Mouse (Mus musculus) heart, embryonic 10.5 days (tissue): Measurements from ENCODE around the gene Ptpn9. TPM values are rescaled to one million over a fixed set of nuclear protein-coding genes. Genes with fewer than 3 reads are reported as not detected.
"Not testable (repeated sequence)": the region's sequence is repeated elsewhere in the genome, so short reads cannot be mapped to it uniquely, and the experiment has no call there.

ENCODE experiments used
- DNase-seq: peaks from one replicate; pipeline ENCODE4 v3.0.0-alpha.2; 2017; ENCODE audit warnings: low spot score
- H3K27ac ChIP-seq: fragments of 300-500 bp; sonication (generic); 2 replicates; pipeline ENCODE4 v1.5.1; 2016; ENCODE audit warnings: mild to moderate bottlenecking
- H3K27me3 ChIP-seq: fragments of 300-500 bp; sonication (generic); 2 replicates; pipeline ENCODE4 v1.6.1; 2016; ENCODE audit warnings: mild to moderate bottlenecking; ENCODE audit not compliant: poor library complexity, insufficient read depth, severe bottlenecking
- H3K36me3 ChIP-seq: fragments of 300-500 bp; sonication (generic); 2 replicates; pipeline ENCODE4 v1.6.1; 2016; ENCODE audit warnings: mild to moderate bottlenecking, moderate library complexity
- H3K4me1 ChIP-seq: fragments of 300-500 bp; sonication (generic); 2 replicates; pipeline ENCODE4 v1.6.1; 2016; ENCODE audit warnings: mild to moderate bottlenecking
- H3K4me3 ChIP-seq: fragments of 300-500 bp; sonication (generic); 2 replicates; pipeline ENCODE4 v1.5.1; 2016; ENCODE audit warnings: mild to moderate bottlenecking, moderate library complexity
- H3K9me3 ChIP-seq: fragments of 300-500 bp; sonication (generic); 2 replicates; pipeline ENCODE4 v1.6.1; 2016; ENCODE audit warnings: mild to moderate bottlenecking, moderate library complexity
- WGBS: fragments of 180-500 bp; shearing (Covaris S2); methylation state at CpG from one replicate; pipeline ENCODE4 v1.1.7; 2016; 5-methylcytosine and 5-hydroxymethylcytosine counted together
- polyA plus RNA-seq: library from polyadenylated mRNA; unstranded; fragments of >200 nt; fragmentation: Nextera tagmentation; extraction: Ambion mirVana; gene quantifications from 2 replicates; pipeline ENCODE4 v1.2.1, GENCODE M21; 2016

The Ptpn9 gene
- polyA plus RNA-seq, 1 experiment from 2014 or later: 23.4 TPM

DNA sequence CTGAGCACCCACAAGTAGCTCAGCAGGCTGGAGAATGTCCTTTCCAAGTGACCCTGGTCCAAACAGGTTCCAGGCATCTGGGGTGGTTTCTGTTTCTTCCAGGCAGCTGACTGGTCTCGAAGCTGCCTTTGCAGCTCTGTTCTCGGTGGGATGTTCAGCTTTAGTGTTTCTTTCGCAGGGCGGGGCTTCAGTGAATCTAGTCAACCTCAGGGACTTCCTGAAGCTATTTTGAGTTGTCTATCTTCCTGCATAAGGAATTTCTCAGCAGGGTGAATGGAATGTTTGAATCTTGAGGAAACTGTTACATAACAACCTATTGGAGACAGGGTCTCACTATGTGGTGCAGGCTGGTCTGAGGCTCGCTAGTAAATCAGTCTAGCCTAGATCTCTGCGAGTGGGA, 14.5 kb upstream of the Ptpn9 start:
- peaks cover 30% of the 10 kb centered on the region for H3K36me3 ChIP-seq
- no peaks in the 10 kb centered on the region for H3K4me1 ChIP-seq
- no peaks in the 10 kb centered on the region; the same call in 1 of the 2 replicates for H3K9me3 ChIP-seq
- DNase-seq: no peak
- H3K27me3 ChIP-seq: no peaks in the 10 kb centered on the region
- 82% methylated on average over 6 of the region's 6 CpGs for WGBS
- no peak overlapping the region for H3K4me3 ChIP-seq
- no peak overlapping the region for H3K27ac ChIP-seq

DNA sequence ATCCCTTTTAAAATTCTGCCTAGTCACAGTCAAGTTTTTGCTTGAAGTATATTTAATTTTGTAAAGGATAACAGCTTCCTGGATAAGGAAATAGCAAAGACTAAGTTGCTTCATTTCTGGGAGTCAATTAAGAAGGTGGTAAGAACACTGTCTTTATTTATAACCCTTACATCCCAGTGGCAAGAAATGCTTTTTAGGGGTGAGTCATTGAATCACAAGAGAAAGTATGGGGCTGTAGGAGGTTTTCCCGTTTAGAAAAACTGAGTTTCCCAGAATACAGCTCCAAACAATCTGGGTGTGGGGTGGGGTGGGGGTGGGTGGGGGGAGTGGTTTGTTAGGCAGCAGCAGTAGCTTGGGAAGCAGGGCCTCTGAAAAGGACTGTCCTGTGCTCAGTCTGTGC, 13.2 kb upstream of the Ptpn9 start:
- Histone ChIP-seq H3K36me3 (peaks cover 30% of the 10 kb centered on the region), H3K27me3 (no peaks in the 10 kb centered on the region), H3K9me3 (no peaks in the 10 kb centered on the region; the same call in 1 of the 2 replicates), H3K4me1 (no peaks in the 10 kb centered on the region), H3K27ac (no peak overlapping the region), H3K4me3 (no peak overlapping the region)
- WGBS: 56% methylated on average over 1 of the region's 1 CpGs
- no peak for DNase-seq

DNA sequence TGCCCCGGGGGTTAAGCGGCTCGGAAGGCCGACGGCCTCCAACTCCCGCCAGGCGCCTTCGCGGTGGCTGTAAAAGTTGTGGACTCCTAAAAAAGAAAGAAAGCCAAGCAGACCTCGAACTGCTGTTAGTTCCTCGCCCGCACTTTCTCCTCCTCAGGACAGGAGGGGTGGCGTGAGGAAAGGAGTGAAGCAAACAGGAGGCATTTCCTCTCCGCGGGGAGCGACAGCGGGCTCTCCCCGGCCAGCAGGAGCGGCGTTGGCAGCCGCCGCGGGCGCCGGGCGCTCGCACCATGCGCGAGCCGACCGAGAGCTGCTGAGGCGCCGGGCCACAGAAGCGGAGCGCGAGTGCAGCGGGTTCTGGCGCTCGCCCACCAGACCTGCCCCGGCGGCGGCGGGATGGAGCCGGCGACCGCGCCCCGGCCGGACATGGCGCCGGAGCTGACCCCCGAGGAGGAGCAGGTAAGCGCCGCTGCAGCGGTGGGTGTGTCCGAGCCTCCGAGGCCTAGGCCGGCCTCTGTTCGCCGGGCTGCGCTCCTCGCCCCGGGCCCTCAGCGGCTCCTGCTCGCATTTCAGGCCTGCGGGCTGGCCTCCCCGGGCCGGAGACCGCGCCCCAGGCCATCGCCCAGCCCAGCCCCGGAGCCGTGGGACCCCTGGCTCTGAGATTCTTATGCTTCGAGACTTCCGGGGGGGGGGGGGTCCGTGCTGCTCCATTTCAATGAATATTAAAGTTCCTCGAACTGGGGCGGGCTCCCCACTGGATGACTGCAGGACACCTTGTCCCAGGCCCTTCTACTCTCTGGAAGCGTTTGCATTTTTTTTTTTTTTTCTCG, 690 bp downstream of the Ptpn9 start:
- Histone ChIP-seq H3K27ac (peak overlapping the region; percentile 99), H3K4me1 (0 out of 2 replicates have a peak, but pooled peaks cover 14% of the 10 kb centered on the region), H3K4me3 (peak overlapping the region; percentile 95), H3K27me3 (no peaks in the 10 kb centered on the region), H3K9me3 (no peaks in the 10 kb centered on the region), H3K36me3 (0 out of 2 replicates have a peak, but pooled peaks cover 2% of the 10 kb centered on the region)
- peak; percentile 87 for DNase-seq
- WGBS: under 1% methylated on average over 80 of the region's 80 CpGs

DNA sequence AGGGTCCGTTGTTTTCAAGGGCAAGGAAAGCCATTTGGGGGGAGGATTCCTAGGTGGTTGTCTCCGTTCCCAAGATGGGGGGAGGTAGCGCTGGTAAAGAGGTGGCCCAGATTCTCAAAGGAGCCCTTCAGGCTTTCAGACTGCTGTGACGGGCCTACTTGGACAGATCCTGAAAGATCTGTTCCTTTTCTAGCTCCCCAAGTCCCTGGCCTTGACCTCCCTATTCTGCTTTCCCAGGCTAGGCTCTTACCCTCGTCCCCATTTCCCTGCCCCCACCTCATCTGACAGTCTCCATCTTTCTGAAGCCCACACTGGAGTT, 1.3 kb downstream of the Ptpn9 start:
- H3K27ac ChIP-seq: peak overlapping the region; percentile 99
- H3K4me3 ChIP-seq: peak overlapping the region; percentile 95
- H3K27me3 ChIP-seq: no peaks in the 10 kb centered on the region
- H3K9me3 ChIP-seq: no peaks in the 10 kb centered on the region
- 0 out of 2 replicates have a peak, but pooled peaks cover 14% of the 10 kb centered on the region for H3K4me1 ChIP-seq
- DNase-seq: peak; percentile 78
- 0 out of 2 replicates have a peak, but pooled peaks cover 2% of the 10 kb centered on the region for H3K36me3 ChIP-seq
- under 1% methylated on average over 5 of the region's 5 CpGs for WGBS

DNA sequence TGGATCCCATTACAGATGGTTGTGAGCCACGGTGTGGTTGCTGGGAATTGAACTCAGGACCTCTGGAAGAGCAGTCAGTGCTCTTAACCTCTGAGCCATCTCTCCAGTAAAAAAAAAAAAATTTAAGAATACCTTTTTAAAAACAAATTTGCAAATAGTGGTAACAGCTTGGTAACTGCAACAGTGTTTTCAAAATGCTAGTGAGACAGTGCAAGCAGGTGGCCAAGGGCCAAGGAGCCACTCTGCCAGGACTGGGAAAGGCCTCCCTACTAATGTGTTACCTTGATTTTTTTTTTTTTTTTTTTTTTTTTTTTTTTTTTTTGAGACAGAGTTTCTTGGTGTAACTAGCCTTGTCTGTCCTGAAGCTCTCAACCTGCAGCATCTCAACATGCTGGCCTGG, 2.5 kb downstream of the Ptpn9 start:
- H3K27me3 ChIP-seq, DNase-seq, H3K4me3 ChIP-seq, H3K36me3 ChIP-seq, H3K27ac ChIP-seq, H3K9me3 ChIP-seq: not testable (repeated sequence)
- 0 out of 2 replicates have a peak, but pooled peaks cover 14% of the 10 kb centered on the region for H3K4me1 ChIP-seq
- 88% methylated on average over 1 of the region's 1 CpGs for WGBS

DNA sequence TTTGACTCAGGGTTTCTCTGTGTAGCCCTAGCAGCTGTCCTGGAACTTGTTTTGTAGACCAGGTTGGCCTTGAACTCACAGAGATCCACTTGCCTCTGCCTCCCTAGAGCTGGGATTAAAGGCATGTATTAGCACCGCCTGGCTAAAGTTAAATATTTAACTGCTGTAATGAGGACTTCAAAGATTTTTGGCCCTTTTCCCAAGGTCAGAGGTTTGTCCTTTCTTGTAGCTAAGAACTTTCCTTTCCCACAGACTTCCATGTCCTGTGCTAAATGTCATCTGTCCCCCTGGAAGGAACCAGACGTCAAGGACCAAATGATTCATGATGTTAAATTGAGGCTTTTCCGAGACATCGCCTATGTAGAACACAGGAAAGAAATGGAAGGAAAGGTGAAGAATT, 8.3 kb downstream of the Ptpn9 start:
- no peak for DNase-seq
- 72% methylated on average over 4 of the region's 4 CpGs for WGBS
- H3K4me1 ChIP-seq: no peaks in the 10 kb centered on the region
- no peaks in the 10 kb centered on the region for H3K27me3 ChIP-seq
- no peak overlapping the region for H3K4me3 ChIP-seq
- H3K9me3 ChIP-seq: no peaks in the 10 kb centered on the region
- no peak overlapping the region for H3K27ac ChIP-seq
- peaks cover 24% of the 10 kb centered on the region for H3K36me3 ChIP-seq

DNA sequence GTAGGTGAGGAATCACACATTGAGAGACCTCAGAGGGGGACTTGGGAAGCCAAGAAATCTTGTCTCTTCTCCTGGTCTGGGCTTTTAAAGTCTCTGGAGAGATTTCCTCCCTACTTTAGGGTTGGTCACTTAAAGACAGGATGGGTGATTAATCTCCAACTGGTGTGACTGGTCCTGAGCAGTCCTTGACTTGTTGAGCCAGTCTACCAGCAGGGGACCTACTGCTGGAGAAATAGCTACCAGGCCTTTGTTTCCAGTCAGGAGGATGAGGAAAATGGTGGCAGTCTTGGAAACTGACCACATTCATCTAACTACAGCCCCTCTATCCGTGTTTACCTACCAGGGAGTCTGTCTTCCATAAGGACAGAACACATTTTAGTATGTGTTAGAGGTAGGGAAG, 17.7 kb downstream of the Ptpn9 start:
- Histone ChIP-seq H3K4me1 (no peaks in the 10 kb centered on the region), H3K4me3 (no peak overlapping the region), H3K27ac (no peak overlapping the region), H3K36me3 (peaks cover 37% of the 10 kb centered on the region), H3K27me3 (no peaks in the 10 kb centered on the region), H3K9me3 (no peaks in the 10 kb centered on the region)
- DNase-seq: no peak
- WGBS: 62% methylated on average over 1 of the region's 1 CpGs

DNA sequence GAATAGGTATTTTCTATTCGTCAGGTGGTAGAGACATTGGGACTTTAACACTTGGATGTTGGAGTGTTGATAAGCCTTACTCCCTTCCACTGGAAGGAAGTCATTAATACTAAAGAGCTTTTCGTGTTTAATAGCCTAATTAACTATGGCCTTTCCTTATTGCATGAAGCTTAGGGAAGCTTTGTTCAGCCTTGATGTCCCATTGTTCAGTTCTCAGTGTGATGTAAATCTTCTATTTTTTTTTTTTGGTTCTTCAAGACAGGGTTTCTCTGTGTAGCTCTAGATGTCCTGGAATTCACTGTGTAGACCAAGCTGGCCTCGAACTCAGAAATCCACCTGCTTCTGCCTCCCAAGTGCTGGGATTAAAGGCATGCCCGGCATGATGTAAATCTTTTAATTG, 18.2 kb downstream of the Ptpn9 start:
- no peak overlapping the region for H3K4me3 ChIP-seq
- H3K36me3 ChIP-seq: peaks cover 32% of the 10 kb centered on the region
- WGBS: 89% methylated on average over 4 of the region's 4 CpGs

DNA sequence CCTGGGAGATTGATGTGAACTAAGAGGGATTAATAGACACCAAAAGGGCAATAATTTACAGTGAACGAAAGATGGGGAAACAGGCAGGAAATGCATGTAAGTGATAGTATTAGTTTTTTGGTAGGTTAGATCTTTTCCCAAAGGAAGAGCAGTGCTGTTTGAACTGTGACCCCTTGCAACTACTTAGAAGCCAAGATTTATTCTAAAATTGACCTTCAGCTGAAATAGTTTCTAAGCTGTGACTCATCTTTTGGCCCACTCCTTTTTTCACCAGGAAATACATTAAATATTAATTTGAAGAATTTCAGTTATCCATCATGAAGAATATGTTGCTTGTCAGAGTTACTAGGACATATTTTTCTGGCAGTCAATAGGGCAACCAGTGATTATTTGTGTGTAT, 19.0 kb downstream of the Ptpn9 start:
- peaks cover 28% of the 10 kb centered on the region; the same call in 1 of the 2 replicates for H3K36me3 ChIP-seq
- 92% methylated on average over 1 of the region's 1 CpGs for WGBS
- H3K27ac ChIP-seq: no peak overlapping the region
- no peaks in the 10 kb centered on the region for H3K27me3 ChIP-seq
- DNase-seq: no peak
- no peaks in the 10 kb centered on the region for H3K9me3 ChIP-seq
- H3K4me1 ChIP-seq: no peaks in the 10 kb centered on the region
- no peak overlapping the region for H3K4me3 ChIP-seq

More for the DNA sequence above, 18.2 kb downstream of the Ptpn9 start:
- H3K4me1 ChIP-seq: no peaks in the 10 kb centered on the region
- DNase-seq: no peak
- H3K27ac ChIP-seq: no peak overlapping the region
- H3K27me3 ChIP-seq: no peaks in the 10 kb centered on the region
- no peaks in the 10 kb centered on the region for H3K9me3 ChIP-seq

DNA sequence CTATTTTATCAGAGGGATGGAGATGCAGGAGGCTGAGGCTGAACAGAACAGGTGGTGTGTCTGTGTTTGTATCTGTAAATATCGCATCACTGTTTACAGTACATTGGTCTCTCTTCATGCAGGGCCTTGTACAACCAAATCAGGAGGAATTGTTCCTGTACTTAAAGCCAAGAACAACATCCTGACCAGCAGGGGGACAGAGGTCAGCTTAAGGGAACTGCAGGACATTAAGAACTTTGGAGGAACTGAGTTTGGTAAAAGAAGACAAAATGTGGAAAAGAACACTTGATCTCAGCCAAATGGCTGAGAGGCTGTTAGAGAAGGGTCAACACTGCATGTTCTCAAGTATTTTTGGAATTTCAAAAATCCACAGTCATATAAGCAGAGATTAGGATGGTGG, 20.0 kb downstream of the Ptpn9 start:
- 90% methylated on average over 1 of the region's 1 CpGs for WGBS
- DNase-seq: no peak
- Histone ChIP-seq H3K27ac (no peak overlapping the region), H3K4me3 (no peak overlapping the region), H3K9me3 (no peaks in the 10 kb centered on the region), H3K4me1 (no peaks in the 10 kb centered on the region), H3K27me3 (no peaks in the 10 kb centered on the region), H3K36me3 (peaks cover 24% of the 10 kb centered on the region)

DNA sequence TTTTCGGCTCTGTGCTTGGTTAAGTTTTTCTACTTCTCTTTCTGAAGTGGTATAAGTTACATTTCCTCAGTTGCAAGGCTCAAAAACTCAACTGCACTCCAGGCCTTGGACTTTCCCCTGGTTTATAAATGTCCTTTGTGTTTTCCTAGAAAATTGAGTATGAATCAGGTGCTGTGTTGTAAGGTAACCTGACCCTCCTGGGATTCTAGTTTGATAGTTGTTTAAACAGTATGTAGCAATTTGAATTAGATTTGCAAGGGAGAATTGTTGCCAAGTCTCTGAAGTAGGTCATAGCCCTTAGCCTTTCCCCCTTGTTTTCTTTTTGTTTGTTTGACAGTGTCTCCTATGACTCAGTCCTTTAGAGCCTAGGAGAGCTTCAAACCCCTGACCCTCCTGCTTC, 22.9 kb downstream of the Ptpn9 start:
- Histone ChIP-seq H3K36me3 (peaks cover 43% of the 10 kb centered on the region), H3K4me3 (no peak overlapping the region), H3K27ac (no peak overlapping the region), H3K9me3 (no peaks in the 10 kb centered on the region), H3K27me3 (no peaks in the 10 kb centered on the region), H3K4me1 (no peaks in the 10 kb centered on the region)
- no peak for DNase-seq
- WGBS: 89% methylated on average over 1 of the region's 1 CpGs

DNA sequence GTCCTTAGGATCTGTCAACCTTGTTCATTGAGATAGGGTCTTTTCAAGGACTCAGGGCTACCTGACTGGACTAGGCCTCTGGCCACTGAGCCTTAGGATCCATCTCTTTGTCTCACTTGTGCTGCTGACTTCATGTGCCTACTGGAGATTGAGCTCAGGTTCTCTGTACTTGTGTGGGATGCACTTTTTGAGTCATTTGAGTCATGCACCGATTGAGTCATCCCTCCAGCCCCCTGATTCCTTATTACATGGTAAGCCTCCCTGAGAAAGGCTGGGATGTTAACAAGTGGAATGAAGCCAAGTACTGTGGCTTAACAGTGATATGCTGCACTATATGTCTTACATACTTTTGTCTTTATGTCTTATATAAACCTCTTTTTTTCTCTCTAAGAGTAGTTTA, 37.0 kb downstream of the Ptpn9 start:
- 90% methylated on average over 1 of the region's 1 CpGs for whole genome bisulfite sequencing
- DNase-seq: no peak
- Histone ChIP-seq H3K4me1 (no peaks in the 10 kb centered on the region), H3K27ac (no peak overlapping the region), H3K36me3 (peaks cover 71% of the 10 kb centered on the region), H3K4me3 (no peak overlapping the region), H3K27me3 (no peaks in the 10 kb centered on the region), H3K9me3 (no peaks in the 10 kb centered on the region)

DNA sequence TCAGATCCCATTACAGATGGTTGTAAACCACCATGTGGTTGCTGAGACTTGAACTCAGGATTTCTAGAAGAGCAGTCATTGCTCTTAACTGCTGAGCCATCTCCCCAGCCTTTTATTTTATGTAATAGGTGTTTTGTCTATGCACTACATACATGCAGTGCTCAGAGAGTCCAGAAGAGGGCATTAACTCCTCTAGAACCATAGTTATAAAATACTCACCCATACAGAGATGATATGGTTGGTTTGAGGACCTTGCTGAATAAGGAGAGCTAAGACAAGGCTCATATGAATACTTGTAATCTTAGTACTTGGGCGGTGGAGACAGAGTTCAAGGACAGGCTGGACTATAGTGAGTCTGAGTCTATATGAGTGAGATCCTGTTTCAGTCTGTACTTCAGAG, 61.5 kb downstream of the Ptpn9 start:
- Histone ChIP-seq H3K4me3 (no peak overlapping the region), H3K36me3 (peaks cover 43% of the 10 kb centered on the region), H3K27me3 (no peaks in the 10 kb centered on the region), H3K4me1 (no peaks in the 10 kb centered on the region), H3K9me3 (no peaks in the 10 kb centered on the region), H3K27ac (no peak overlapping the region)
- no peak for DNase-seq
- 85% methylated on average over 1 of the region's 1 CpGs for WGBS

DNA sequence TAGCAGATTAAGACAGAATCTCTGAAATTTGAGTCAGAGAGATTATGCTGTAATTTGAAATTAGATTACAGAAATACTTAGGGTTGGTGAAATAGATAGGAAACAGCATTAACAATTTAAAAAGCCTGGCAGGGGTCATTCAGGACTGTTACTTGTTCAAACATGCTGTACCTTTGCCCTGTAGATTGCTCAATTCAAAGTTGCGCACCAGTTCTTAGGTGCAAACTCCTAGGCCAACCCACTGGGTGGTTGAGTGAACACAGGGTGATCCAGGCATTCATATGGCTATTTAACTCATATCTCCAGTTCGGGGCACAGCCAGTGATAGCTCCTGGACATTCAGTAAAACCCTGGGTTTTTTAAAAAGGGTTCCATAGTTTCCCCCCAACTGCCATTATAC, 69.4 kb downstream of the Ptpn9 start:
- H3K4me1 ChIP-seq: no peaks in the 10 kb centered on the region
- H3K4me3 ChIP-seq: no peak overlapping the region
- WGBS: 93% methylated on average over 2 of the region's 2 CpGs
- no peaks in the 10 kb centered on the region for H3K27me3 ChIP-seq
- no peaks in the 10 kb centered on the region for H3K9me3 ChIP-seq
- DNase-seq: no peak
- H3K36me3 ChIP-seq: peaks cover 33% of the 10 kb centered on the region
- H3K27ac ChIP-seq: no peak overlapping the region
